Mouse (Mus musculus): ENCODE measurements around the gene Ddx51. TPM values are rescaled to one million over a fixed set of nuclear protein-coding genes. Genes with fewer than 3 reads are reported as not detected.

Gene Ddx51
- polyA plus RNA-seq (2015; fragmentation: Nextera tagmentation; extraction: Ambion mirVana): 17.8 and 23.2 TPM in 2 replicates

- peak within 1 kb of the TSS; percentile 47; the same call in 1 of the 2 replicates for H3K27ac ChIP-seq (ENCODE audit: low read length)
- H3K4me2 ChIP-seq (ENCODE audit: low read length): peak within 1 kb of the TSS; percentile 93
Measured at GRCm38 (mm10) chr5:110652719-110653648, at the start of gene Ddx51, which contains the start of gene Noc4l. Gene Ddx51 (plus strand): TSS chr5:110653451. Gene Noc4l (minus strand): TSS chr5:110653417.

GRCm38 (mm10) chr5:110604311-110604710, 48.9 kb upstream of the Ddx51 start:
- no peak overlapping the region for H3K27ac ChIP-seq (ENCODE audit: low read length)
- H3K4me1 ChIP-seq (replicated peaks; ENCODE audit: control insufficient read depth, insufficient read depth, low read length): no peaks in the 10 kb centered on the region
- WGBS: 74% methylated on average over 2 of the region's 2 CpGs
- H3K4me3 ChIP-seq (replicated peaks; ENCODE audit: low read length): no peak overlapping the region
- ATAC-seq: no peak
- H3K27me3 ChIP-seq (replicated peaks; ENCODE audit: control insufficient read depth, insufficient read depth, low read length): no peaks in the 10 kb centered on the region
- H3K36me3 ChIP-seq (ENCODE audit: control insufficient read depth, insufficient read depth): no peaks in the 10 kb centered on the region
- no peak overlapping the region for H3K4me2 ChIP-seq (ENCODE audit: low read length)
- no peaks in the 10 kb centered on the region for H3K9me3 ChIP-seq (ENCODE audit: control insufficient read depth, low read length)
- no peak overlapping the region for H3K9ac ChIP-seq (replicated peaks; ENCODE audit: low read depth, low read length)

More at GRCm38 (mm10) chr5:110652719-110653648, at the start of gene Ddx51, which contains the start of gene Noc4l:
- ATAC-seq: peak; percentile 79
- Histone ChIP-seq H3K9ac (replicated peaks; ENCODE audit: low read depth, low read length) (peak within 1 kb of the TSS; percentile 86), H3K27me3 (replicated peaks; ENCODE audit: control insufficient read depth, insufficient read depth, low read length) (no peaks in the 10 kb centered on the region), H3K4me3 (replicated peaks; ENCODE audit: low read length) (peak within 1 kb of the TSS; percentile 99), H3K9me3 (ENCODE audit: control insufficient read depth, low read length) (no peaks in the 10 kb centered on the region), H3K4me1 (replicated peaks; ENCODE audit: control insufficient read depth, insufficient read depth, low read length) (peaks cover 14% of the 10 kb centered on the region), H3K36me3 (ENCODE audit: control insufficient read depth, insufficient read depth) (peaks cover 31% of the 10 kb centered on the region)
- under 1% methylated on average over 91 of the region's 91 CpGs for WGBS

DNA sequence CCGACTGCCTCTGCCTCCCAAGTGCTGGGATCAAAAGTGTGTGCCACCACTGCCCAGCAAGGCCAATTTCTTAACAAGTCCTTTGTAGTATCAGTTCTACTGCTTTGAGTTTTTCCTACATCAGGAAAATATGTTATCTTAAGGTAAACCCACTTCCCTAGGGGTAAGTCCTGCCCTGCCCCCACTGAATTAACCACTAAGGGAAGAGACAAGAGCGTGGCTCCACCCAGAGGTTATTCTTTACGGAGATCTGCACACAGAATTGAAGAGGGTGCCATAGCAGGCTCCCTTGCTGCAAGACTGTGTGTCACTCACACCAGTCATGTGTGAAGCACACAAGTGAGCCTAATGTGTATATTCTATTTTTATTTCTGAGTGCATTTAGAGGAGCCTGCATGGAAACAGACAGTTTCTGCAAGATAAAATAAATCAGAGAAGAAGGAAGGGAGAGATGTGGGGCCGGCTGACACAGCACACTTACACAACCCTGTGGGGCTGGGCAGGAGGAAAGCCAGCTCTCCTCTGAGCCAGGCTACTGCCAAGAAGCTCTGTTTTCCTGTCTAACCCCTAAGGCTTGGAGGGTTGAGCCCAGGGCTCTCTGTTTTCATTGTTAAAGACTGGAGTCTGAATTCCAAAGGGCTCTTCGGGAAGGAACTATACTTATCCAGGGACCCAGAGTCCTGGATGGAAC, 47.6 kb upstream of the Ddx51 start:
- no peak overlapping the region for H3K9ac ChIP-seq (replicated peaks; ENCODE audit: low read depth, low read length)
- no peak for ATAC-seq
- 55% methylated on average over 5 of the region's 5 CpGs for WGBS
- no peaks in the 10 kb centered on the region for H3K36me3 ChIP-seq (ENCODE audit: control insufficient read depth, insufficient read depth)
- no peaks in the 10 kb centered on the region for H3K9me3 ChIP-seq (ENCODE audit: control insufficient read depth, low read length)
- no peak overlapping the region for H3K27ac ChIP-seq (ENCODE audit: low read length)
- peaks cover 6% of the 10 kb centered on the region; the same call in 1 of the 2 replicates for H3K4me1 ChIP-seq (replicated peaks; ENCODE audit: control insufficient read depth, insufficient read depth, low read length)
- no peak overlapping the region for H3K4me3 ChIP-seq (replicated peaks; ENCODE audit: low read length)
- no peak overlapping the region for H3K4me2 ChIP-seq (ENCODE audit: low read length)
- no peaks in the 10 kb centered on the region for H3K27me3 ChIP-seq (replicated peaks; ENCODE audit: control insufficient read depth, insufficient read depth, low read length)

DNA sequence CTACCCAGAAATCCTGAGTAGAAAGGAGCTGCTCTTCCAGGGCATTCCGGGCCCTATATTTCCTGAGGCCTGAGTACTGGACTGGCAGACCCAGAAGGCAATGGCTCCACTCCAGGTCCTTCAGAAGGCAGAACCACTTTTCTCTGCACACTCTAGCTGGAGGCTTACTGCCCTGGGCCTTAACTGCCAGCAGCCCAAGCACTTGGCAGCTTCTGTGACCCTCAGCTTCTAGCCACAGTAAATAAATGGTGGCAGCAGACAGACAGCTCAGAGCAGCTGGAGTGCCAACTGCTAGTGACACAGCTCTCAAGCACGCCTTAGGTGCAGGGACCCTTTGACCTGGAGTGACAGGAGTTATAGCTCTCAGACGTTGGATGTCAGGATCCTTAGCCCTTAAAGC, 45.5 kb upstream of the Ddx51 start:
- Histone ChIP-seq H3K4me1 (replicated peaks; ENCODE audit: control insufficient read depth, insufficient read depth, low read length) (peaks cover 13% of the 10 kb centered on the region), H3K4me3 (replicated peaks; ENCODE audit: low read length) (no peak overlapping the region), H3K9ac (replicated peaks; ENCODE audit: low read depth, low read length) (no peak overlapping the region), H3K27ac (ENCODE audit: low read length) (no peak overlapping the region), H3K27me3 (replicated peaks; ENCODE audit: control insufficient read depth, insufficient read depth, low read length) (no peaks in the 10 kb centered on the region), H3K36me3 (ENCODE audit: control insufficient read depth, insufficient read depth) (no peaks in the 10 kb centered on the region), H3K4me2 (ENCODE audit: low read length) (no peak overlapping the region), H3K9me3 (ENCODE audit: control insufficient read depth, low read length) (no peaks in the 10 kb centered on the region)
- whole genome bisulfite sequencing: 76% methylated on average over 3 of the region's 3 CpGs
- ATAC-seq: no peak

- Histone ChIP-seq H3K27ac (ENCODE audit: low read length) (no peak overlapping the region), H3K4me3 (replicated peaks; ENCODE audit: low read length) (no peak overlapping the region), H3K9me3 (ENCODE audit: control insufficient read depth, low read length) (no peaks in the 10 kb centered on the region), H3K9ac (replicated peaks; ENCODE audit: low read depth, low read length) (no peak overlapping the region), H3K27me3 (replicated peaks; ENCODE audit: control insufficient read depth, insufficient read depth, low read length) (no peaks in the 10 kb centered on the region), H3K36me3 (ENCODE audit: control insufficient read depth, insufficient read depth) (no peaks in the 10 kb centered on the region), H3K4me1 (replicated peaks; ENCODE audit: control insufficient read depth, insufficient read depth, low read length) (peaks cover 13% of the 10 kb centered on the region), H3K4me2 (ENCODE audit: low read length) (no peak overlapping the region)
- no peak for ATAC-seq
- 67% methylated on average over 6 of the region's 6 CpGs for WGBS
Measured at GRCm38 (mm10) chr5:110608336-110608735, 44.9 kb upstream of the Ddx51 start.

DNA sequence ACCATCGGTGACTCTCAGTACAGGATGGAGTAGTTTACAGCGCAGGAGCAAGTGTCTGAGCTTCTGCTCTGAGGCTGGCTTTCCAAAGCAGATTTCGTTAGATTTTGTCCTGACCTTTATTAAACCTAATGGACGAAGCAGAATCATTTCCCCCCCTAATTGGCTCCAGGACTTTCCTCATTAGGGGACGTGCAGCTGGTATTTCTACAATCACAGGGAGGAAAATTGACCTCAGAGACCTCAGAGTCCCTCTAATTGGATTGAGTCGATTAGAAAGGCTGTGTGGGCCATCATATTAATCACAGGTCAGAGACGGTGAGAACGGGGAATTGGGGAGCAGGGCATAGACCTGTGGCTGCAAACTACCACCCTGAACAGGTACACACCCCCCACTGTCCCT, 44.3 kb upstream of the Ddx51 start:
- H3K4me1 ChIP-seq (replicated peaks; ENCODE audit: control insufficient read depth, insufficient read depth, low read length): peaks cover 13% of the 10 kb centered on the region
- no peaks in the 10 kb centered on the region for H3K9me3 ChIP-seq (ENCODE audit: control insufficient read depth, low read length)
- no peak overlapping the region for H3K4me3 ChIP-seq (replicated peaks; ENCODE audit: low read length)
- ATAC-seq: no peak
- no peak overlapping the region for H3K9ac ChIP-seq (replicated peaks; ENCODE audit: low read depth, low read length)
- no peaks in the 10 kb centered on the region for H3K27me3 ChIP-seq (replicated peaks; ENCODE audit: control insufficient read depth, insufficient read depth, low read length)
- 16% methylated on average over 8 of the region's 8 CpGs for WGBS
- no peak overlapping the region for H3K4me2 ChIP-seq (ENCODE audit: low read length)
- H3K36me3 ChIP-seq (ENCODE audit: control insufficient read depth, insufficient read depth): no peaks in the 10 kb centered on the region
- H3K27ac ChIP-seq (ENCODE audit: low read length): no peak overlapping the region

DNA sequence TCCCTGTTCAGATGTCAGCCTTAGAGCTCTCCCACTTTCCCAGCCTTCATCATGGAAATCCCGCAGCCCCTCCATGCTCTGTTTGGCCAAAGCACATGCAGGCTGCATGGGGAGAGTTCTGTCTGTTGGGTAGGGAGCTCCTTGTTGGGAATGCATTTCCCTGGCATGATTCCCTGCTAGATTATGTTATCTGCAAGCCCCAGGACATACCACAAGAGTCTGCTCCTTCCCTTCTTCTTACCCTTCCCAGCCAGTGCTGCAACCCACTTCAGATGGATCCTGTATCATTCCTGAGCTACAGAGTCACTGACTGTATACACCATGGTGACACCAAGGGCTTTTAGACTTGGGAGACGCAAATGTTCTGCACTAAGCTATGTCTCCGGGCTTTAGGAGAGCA, 43.8 kb upstream of the Ddx51 start:
- Histone ChIP-seq H3K4me1 (replicated peaks; ENCODE audit: control insufficient read depth, insufficient read depth, low read length) (peaks cover 13% of the 10 kb centered on the region), H3K36me3 (ENCODE audit: control insufficient read depth, insufficient read depth) (no peaks in the 10 kb centered on the region), H3K4me2 (ENCODE audit: low read length) (no peak overlapping the region), H3K4me3 (replicated peaks; ENCODE audit: low read length) (no peak overlapping the region), H3K27me3 (replicated peaks; ENCODE audit: control insufficient read depth, insufficient read depth, low read length) (no peaks in the 10 kb centered on the region), H3K27ac (ENCODE audit: low read length) (no peak overlapping the region), H3K9me3 (ENCODE audit: control insufficient read depth, low read length) (no peaks in the 10 kb centered on the region), H3K9ac (replicated peaks; ENCODE audit: low read depth, low read length) (no peak overlapping the region)
- WGBS: 76% methylated on average over 3 of the region's 3 CpGs
- ATAC-seq: no peak

GRCm38 (mm10) chr5:110609868-110610267, 43.4 kb upstream of the Ddx51 start:
- Histone ChIP-seq H3K9me3 (ENCODE audit: control insufficient read depth, low read length) (no peaks in the 10 kb centered on the region), H3K36me3 (ENCODE audit: control insufficient read depth, insufficient read depth) (no peaks in the 10 kb centered on the region), H3K27ac (ENCODE audit: low read length) (no peak overlapping the region), H3K27me3 (replicated peaks; ENCODE audit: control insufficient read depth, insufficient read depth, low read length) (no peaks in the 10 kb centered on the region), H3K4me3 (replicated peaks; ENCODE audit: low read length) (no peak overlapping the region), H3K4me1 (replicated peaks; ENCODE audit: control insufficient read depth, insufficient read depth, low read length) (peaks cover 13% of the 10 kb centered on the region), H3K9ac (replicated peaks; ENCODE audit: low read depth, low read length) (no peak overlapping the region), H3K4me2 (ENCODE audit: low read length) (no peak overlapping the region)
- no peak for ATAC-seq
- WGBS: 66% methylated on average over 5 of the region's 5 CpGs

DNA sequence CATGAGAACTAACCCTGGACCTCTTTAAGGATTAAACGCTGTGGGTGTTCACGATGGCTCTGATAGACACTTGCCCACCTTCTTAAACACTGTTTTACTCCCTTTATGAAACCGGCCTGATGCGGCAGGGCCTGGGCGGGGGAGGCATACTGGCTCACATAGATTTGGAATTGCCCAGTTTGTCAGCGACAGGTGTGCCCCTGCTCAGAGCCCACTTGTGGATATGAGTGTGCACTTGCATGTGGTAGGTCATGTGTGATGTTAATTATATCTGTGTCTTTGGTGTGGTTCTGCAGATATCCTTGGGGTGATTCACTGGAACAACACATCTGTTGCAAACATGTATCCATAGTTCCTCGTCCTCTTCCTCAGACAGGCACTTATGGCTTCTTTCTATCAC, 42.8 kb upstream of the Ddx51 start:
- no peak for ATAC-seq
- 90% methylated on average over 7 of the region's 7 CpGs for WGBS
- Histone ChIP-seq H3K4me1 (replicated peaks; ENCODE audit: control insufficient read depth, insufficient read depth, low read length) (peaks cover 13% of the 10 kb centered on the region), H3K27me3 (replicated peaks; ENCODE audit: control insufficient read depth, insufficient read depth, low read length) (no peaks in the 10 kb centered on the region), H3K4me2 (ENCODE audit: low read length) (no peak overlapping the region), H3K27ac (ENCODE audit: low read length) (no peak overlapping the region), H3K9me3 (ENCODE audit: control insufficient read depth, low read length) (no peaks in the 10 kb centered on the region), H3K4me3 (replicated peaks; ENCODE audit: low read length) (no peak overlapping the region), H3K36me3 (ENCODE audit: control insufficient read depth, insufficient read depth) (no peaks in the 10 kb centered on the region), H3K9ac (replicated peaks; ENCODE audit: low read depth, low read length) (no peak overlapping the region)
